Mouse (Mus musculus) gonadal fat pad, adult 2 months (tissue): ENCODE results near the gene Slc35b1. TPM values are rescaled to one million over a fixed set of nuclear protein-coding genes. Genes with fewer than 3 reads are reported as not detected.
A peak's percentile ranks its signal among the peaks of the same experiment; 100 is the strongest.
"Not testable (repeated sequence)": the region's sequence is repeated elsewhere in the genome, so short reads cannot be mapped to it uniquely, and the experiment has no call there.

Source experiments
- DNase-seq: peaks from one replicate; pipeline ENCODE4 v3.0.0-alpha.2; 2012; ENCODE audit warnings: low read depth
- polyA plus RNA-seq: library from polyadenylated mRNA; depleted of rRNA; stranded (reverse); fragments of >200 nt; gene quantifications from 2 replicates; pipeline ENCODE4 v1.2.3, GENCODE M21; 2012

The Slc35b1 gene
- polyA plus RNA-seq, 1 experiment = 157 TPM

DNA sequence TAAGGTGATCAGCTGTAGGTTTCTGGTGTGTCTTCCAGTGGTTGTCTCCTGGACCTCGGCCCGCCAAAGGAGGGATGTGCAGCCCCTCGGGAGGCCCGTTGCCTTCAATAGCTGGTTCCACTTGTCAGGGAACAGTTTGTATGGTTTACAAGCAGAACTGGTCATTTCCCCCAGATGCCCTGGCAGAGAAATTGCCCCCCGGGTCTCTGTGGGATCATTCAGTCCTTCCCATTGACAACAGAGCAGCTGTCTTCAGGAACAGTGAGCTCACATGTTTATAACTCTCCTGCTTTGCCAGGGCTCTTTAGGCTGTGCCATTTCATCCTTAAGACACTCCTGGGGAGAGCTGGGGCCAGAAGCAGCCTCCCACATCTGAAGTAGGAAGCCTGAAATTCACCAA, 9.6 kb downstream of the Slc35b1 start:
- no peak for DNase-seq

DNA sequence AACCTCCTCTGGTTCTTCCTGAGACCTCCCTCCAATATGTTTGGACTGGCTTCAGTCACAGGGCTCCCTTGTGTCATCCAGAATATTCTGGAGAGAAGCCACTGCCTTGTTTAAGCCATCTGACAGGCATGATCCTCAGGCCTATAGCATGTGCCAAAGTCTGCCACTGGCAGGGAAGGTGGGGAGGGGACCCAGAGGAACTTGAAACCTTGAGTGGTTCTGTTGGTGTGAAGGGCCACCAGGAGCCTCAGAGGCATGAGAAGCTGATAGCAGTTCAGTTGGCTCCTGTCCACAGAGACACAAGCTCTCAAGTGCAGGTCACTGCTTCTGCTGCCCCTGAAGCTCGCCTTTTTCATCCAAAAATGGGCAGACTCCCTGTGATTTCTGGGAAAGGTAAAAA, 12.1 kb downstream of the Slc35b1 start:
- peak; percentile 83 for DNase-seq

DNA sequence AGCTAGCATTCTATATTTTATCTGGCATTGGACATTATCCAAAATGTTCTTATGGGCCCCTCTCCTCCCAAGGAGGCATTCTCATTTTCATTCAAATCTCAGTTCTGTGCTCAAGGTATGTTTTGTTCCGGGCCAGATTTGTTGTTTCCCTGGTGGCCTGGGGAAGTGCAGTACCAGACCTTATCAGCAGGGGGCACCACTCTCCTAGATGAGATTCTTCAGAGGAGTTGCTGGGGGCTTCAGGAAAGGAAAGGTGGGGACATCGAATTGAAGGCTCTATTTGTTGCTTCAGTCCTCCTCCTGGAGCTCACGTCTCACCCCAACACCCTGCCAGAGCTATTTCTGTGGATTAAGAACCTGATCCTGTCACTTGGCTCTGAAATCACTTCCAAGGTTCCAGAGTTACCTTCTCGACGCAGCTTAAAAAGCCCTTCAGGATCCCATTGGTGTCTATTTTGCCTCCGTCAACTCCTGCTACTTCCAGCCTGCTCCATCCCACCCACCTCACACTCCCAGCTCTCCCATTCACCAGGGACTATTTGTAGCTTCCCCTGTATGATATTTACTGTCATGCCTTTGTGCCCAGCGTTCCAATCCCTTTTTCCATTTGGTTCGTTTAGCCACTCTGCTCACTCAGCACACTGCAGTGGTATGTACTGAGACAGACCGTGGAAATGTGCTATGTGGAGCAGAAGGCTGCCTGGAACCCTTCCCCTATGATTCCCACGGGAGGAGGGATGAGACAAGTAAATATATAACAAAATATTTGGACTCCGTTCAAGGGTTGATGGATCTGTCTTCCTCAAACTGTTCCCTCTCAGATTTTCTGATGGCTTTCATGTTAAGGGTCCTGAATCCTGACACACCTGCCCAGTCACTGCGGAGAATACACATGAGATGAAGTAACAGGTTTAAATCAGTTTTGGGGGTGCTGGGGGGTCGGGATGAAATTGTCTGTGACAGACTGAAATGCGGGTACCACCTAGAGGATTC, 13.6 kb downstream of the Slc35b1 start:
- no peak for DNase-seq

DNA sequence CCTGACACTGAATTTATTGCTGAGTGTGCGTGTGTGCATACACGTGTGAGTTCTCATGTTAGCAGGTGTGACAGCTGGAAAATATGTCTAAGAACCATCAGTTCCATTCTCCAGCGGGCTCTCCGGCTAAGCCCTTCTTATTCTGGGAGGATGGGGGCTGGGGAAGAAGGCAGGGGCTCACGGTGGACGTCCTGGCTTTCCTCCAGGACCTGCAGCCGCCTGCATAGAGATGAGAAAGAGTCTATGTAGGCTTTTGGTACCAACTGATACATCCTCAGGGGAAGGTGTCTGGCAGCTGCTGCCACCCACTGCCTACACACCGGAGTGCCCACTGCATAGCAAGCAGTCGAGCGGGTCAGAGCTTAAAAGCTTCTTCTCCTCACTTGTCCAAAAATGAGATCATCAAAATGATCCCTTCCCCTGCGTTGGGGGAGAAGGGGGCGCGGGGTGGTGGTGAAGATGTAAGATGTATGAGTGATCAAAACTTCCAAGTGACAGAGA, 15.1 kb downstream of the Slc35b1 start:
- DNase-seq = no peak

DNA sequence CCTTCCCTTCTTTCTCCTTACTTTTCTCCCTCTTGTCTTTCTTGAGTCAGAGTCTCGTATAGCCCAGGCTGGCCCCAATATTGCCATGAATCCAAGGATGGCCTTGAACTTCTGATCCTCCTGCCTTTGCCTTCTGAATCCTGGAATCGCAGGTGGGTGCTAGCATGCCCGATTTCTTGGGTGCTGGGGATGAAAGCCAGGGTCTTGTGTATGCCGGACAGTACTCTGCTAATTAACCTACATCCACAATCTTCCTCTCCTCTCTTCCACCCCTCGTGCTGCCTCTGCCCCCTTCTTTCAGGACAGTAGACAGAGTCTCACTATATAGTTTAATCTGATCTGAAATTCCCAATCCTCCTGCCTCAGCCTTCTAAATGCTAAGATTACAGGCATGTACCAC, 17.1 kb downstream of the Slc35b1 start:
- DNase-seq = no peak

DNA sequence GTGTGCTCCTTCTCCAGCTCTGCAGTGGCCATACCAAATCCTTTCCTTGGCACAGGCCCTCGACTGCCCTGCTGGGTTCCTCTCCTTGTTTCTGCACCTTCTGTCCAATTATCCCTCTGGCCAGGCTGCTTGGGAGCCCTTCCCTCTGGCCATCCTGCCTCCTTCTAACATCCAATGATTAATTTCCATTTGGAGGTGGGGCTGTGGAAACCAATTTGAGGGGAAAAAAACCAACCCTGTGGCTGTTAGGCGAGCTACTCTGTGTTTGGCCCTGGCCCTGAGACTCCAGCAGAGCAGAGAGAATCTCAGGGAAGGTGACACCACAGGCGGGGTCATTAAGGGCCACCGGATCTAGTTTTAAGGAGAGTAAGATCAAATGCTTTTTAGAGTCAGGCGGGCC, 17.7 kb downstream of the Slc35b1 start:
- DNase-seq = no peak

DNA sequence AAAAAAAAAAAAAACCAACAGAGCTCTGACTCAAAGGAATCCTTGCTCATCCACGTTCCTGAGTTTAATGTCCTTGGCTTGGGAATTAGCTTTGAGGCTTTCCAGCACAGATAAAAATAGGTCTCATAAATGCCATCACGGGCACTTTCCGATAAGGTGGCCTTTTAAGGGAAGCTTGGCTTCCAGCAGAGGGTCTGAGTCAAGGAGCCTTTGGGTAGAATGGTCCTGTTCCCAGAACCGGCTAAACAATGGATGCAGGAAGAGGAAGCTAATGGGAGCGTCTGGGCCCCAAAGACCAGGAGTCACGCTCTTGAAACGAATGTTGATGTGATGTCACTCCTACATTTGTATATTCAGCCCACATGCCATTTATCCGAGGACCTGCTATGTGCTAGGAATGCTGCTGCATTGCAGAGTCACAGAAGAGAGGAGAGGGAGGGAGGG, 18.2 kb downstream of the Slc35b1 start:
- peak; percentile 75 for DNase-seq

DNA sequence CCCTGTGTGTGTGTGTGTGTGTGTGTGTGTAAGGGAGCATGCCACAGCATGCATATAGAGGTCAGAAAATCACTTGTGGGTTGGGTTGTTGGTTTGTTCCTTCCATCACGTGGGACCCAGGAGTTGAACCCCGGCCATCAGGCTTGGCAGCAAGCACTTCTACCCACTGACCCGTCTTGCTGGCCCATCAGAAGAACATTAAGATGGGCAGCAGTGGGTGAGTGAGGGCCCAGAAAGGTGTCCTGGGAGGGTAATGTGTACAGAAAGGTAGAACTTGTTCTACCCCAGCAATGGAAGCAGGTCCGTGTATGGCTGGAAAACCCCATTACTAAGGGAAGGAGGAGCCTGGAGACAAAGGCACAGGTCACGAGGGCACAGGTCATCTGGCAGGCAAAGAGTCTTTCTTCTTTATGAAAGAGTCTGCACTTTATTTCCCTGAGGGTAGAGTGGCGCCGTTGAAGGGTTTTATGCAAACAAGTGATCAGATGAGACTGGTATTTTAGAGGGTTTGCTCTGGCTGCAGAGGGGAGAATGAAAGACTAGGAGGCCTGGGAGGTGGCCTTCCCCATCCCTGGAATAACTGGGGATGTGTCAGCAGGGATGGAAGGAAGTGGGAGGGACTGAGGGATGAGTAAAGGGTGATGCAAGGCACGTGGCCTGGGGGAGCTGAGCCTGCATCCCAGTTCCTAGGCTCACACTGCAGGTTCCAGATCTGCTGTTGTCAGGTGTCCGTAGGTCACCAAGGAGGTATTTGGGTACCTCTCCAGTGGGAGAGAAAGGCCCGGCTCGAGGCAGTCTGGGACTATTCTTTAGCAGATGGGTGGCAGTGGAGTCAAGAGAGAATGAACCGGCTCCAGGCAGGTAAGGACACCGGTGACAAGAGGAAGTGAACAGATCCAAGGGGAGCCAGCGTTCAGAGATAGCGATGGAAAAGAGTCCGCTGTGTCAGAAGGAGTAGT, 19.2 kb downstream of the Slc35b1 start:
- no peak for DNase-seq

DNA sequence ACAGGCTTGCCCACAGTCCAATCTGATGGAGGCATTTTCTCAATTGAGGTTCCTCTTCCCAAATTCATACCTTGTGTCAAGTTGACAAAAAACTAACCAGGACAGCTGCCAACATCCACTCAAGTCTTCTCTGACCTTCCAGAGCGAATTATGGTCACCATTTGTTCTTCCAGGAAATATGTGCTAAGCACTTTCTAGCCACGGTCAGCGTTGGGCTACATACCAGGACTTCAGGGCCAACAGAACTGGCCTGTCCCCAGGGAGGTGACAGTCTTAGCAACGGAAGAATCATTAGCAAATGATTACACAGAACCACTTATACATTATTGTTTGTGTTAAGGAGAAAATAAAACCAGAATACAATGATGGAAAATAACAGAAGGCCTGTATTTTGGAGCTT, 21.3 kb downstream of the Slc35b1 start:
- no peak for DNase-seq

DNA sequence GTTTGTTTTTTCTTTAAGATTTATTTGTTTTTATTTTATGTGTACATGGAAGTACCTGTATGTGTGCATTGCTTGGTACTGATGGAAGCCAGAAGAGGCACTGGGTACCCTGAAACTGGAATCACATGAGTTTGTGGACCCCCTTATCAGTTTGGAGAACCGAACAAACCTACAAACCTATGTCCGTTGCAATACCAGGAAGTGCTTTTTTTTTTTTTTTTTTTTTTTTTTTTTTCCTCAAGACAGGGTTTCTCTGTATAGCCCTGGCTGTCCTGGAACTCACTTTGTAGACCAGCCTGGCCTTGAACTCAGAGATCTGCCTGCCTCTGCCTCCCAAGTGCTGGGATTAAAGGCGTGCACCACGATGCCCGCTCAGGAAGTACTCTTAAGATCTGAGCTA, 21.9 kb downstream of the Slc35b1 start:
- DNase-seq = not testable (repeated sequence)

DNA sequence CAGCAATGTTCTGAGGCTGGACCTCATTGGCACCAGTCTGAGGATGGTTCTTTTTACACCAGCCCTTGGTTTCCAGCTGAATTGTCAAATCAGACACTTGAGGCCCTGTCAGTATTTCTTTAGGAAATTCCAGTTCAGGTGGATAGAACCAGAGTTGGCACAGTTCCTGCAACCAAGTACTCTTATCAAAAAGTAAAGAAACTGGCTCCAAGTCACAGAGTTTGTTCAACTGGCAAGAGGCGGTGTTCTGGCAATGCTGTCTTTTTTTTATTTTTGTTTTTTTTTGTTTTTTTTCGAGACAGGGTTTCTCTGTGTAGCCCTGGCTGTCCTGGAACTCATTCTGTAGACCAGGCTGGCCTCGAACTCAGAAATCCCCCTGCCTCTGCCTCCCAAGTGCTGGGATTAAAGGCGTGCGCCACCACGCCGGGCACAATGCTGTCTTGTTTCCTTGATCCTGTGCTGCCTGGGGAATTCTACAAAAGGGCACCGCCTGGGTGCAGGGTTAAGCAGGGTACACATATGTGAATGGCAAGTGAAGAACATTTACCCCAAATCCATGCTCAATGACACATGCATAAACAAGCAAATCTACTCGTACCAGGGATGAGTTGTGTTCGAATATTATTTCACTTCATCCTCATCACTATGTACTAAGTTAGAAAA, 25.1 kb downstream of the Slc35b1 start:
- no peak for DNase-seq

DNA sequence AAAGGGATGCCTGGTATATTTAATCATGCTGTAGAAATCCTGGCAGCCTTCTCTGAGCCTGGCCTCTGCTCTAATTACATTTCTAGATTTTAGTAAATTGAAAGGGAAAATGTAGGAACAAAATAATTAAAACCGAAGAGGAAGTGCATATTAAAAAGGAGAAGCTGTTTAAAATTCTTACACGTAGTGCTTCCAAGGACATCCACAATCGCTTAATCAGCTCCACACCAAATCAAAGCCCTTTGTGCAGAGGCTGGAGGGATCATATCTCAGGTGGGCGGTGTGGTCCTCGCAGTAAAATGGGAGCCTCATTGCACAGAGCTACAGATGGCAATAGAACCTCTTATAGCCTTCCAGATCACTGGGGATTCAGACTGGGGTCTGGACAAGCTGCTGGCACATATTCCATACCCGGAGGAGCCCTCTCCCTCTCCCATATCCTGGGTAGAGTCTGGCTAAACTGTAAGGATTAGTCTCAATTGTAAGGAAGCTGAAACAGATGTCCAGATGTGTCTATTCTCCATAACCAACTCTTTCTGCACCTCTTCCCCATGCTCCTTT, 27.0 kb downstream of the Slc35b1 start:
- DNase-seq = no peak

DNA sequence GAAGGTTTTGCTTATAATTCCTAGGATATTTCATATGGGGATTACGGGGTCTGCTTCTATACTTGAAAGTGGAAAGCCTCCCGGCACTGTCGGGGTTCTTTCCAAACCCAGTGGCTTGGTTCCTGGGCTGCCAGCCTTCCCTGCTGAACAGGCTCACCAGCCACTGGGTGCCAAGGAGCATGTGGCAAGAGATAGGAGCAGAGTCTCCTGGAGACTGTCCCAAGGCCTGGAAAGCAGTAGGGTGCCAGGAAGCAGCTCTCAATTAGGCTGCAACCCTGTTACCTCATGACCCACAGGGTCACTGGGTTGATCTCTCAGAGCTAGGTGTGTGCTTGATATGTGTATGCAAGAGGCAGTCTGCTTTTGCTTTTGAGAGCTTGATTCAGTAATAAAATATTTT, 28.1 kb downstream of the Slc35b1 start:
- DNase-seq = peak; percentile 92

DNA sequence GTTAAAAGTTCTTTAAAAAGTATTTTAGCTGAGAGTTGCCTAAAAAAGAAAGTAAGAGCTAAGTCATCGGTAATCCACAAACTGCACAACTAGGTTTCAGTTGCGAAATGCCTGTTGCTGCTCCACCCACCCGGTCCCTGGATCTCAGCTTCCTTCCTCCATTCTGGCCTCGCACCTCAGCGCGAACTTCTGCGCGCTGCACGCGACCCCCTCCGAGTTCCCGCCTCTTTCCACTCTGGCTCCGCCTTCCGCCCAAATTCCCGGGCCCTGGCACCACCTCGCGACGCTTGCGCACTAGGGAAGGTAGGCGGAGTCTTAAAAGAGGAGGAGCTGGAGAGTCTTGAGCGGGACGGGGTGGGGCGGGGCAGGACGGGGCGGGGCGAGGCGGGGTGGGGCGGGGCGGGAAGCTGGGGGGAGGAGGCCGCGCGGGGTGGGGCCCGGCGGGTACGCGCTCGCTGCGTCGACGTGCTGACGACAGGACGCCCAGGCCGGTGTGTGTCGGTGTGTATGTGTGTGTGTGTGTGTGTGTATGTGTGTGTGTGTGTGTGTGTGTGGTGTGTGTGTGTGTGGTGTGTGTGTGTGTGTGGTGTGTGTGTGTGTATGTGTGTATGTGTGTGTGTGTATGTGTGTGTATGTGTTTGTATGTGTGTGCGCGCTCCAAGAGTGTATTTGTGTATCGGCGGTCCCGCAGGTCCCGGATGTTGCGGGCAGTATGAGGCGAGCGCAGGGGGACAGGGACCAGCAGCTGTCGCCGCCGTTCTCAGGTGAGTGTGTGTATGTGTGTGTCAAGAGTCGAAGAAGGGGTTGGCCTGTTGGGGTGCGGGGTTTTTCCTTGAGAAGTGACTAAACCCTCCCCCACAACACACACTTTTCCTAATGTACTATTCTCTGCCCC, 29.4 kb downstream of the Slc35b1 start, which contains the start of gene Spop:
Gene Spop (plus strand): TSS at position 440 of the 895 bp plus-strand sequence.
- no peak for DNase-seq

DNA sequence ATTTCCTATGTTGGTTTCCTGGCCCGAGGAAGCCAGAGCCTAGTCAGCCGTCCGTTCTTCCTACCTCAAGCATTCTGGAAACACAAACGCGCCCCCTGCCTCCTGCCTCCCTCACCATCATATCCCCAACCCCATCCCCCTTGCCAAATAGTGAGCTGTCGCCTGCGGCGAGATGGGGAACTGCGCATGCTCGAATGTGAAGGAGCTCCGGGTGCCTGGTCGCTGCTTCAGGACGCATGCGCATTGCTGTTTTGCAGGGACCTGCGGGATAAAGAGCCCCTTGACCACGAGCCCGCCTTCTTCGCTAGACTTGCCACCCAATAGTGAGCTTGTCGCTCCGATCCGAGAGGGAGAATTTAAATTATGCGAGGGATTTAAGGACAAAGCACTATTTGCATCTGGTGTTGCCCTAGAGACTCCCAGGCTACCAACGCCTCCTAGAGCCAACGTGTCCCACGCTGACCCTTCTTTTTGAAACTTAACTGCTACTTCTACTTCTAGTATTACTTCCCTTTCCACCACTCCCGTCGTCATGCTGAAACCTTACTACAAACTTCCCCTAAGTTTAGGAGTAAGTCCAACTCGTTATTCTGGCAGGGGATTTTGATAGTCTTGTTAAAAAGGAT, 30.2 kb downstream of the Slc35b1 start:
- no peak for DNase-seq

DNA sequence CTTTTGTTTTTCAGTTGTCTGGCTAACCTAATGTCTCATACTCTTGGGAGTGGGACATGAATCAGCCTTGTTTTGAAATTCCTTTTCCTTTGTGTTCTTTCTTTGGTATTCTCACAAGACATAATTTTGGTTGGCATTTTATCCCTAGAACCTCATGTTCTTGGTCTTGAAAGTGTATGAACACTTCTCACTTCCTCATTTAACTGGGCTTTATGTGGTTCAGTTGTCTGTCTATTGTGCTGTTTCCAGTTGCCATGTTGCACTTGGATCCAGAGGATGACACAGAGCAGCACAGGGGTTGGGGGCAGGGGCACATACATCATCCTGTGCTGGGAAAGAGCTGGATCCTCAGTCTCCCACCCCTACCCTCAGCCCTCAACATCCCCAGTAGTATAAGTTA, 31.4 kb downstream of the Slc35b1 start:
- no peak for DNase-seq

DNA sequence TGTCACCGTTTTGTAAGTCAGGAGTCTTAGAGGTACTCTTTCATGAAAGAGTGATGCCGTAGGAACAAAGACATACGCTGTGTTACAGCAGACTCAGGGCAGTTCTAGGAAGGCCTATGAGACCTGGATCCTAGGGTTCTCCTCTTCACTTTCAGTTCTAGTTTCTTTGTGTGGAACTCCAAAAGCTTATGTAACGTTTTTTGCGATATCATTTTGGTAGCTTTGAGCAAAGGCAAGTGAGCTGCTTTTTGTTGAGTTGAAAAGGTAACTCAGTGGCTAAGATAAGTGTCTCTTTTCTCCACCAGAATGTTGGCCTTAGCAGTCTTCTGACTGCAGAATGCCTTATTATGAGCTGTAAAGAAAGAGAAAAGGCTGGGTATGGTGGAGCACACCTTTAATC, 32.8 kb downstream of the Slc35b1 start:
- DNase-seq = no peak

DNA sequence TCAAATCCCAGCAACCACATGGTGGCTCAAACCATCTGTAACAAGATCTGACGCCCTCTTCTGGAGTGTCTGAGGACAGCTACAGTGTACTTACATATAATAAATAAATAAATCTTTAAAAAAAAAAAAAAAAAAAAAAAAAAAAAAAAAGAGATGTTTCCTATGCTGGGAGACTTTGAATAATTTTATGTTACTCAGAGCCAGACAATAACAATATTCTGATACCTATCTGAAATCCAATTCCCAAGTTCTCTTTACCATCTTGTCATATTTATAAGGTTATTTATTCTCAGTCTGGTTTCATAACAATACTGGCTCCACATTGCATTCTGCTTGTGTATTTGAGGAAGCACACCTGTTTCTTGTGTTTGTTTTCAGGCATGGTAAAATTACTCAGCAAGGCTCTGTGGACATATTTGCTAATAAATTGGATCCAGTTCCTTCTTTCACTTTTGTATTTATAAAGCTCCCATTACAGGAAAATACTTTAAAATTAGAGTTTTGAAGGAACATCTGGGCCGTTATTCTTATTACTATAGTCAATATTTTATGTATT, 36.5 kb downstream of the Slc35b1 start:
- no peak for DNase-seq

DNA sequence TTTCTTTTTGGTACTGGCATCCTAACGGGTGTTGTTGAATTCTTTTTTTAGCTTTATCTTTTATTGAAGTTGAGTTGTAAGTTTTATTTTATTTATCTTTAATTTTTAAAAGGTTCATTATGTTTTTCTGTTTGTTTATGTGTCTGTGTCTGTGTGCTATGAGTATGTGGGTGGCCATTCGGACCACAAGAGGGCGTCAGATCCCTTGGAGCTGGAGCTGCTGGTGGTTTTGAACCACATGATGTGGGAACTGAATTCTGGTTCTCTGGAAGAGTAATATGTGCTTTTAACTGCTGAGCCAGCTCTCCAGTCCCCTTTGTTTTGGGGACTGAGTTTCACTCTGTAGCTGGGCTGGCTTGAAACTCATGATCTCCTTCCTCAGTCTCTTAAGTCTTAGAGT, 39.0 kb downstream of the Slc35b1 start:
- no peak for DNase-seq
